Mouse (Mus musculus) testis, adult 2 months (tissue): ENCODE measurements around the gene Taf3.

Experiments used
- CTCF ChIP-seq: fragments of 200-500 bp; IDR thresholded peaks from 2 replicates; pipeline ENCODE4 v1.5.1; 2012; ENCODE audit warnings: low read depth, mild to moderate bottlenecking, inconsistent platforms, low read length, moderate library complexity; ENCODE audit not compliant: control insufficient read depth, insufficient read depth, insufficient replicate concordance
- POLR2A ChIP-seq: fragments of 200-500 bp; IDR thresholded peaks from 2 replicates; pipeline ENCODE4 v1.6.1; 2012; ENCODE audit warnings: low read depth, mild to moderate bottlenecking, inconsistent platforms, low read length, moderate library complexity; ENCODE audit not compliant: control insufficient read depth

DNA sequence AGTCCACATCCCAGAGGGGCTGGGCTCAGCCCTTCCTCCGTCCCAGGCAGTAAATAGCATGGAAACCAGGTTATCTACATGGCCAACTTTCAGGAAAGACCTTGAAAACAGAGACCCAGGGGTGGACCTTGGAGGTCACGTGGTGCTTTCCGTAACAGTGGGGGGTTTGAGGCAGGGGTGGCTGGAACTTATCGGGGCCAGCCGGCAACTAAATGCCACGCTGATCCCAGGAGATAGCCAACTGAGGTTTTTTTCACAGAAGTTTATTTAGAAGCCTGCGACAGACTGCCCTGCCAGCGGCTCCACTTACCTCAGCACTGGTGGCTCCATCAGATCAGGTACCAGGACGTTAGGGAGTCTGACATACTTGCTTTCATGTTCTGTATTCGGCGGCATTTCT is 142.4 kb downstream of the Taf3 start:
- no peak for TF ChIP-seq POLR2A
- TF ChIP-seq CTCF, result no peak
